Mouse (Mus musculus): ENCODE results near the gene Ostn.
"Not testable (repeated sequence)": the region's sequence is repeated elsewhere in the genome, so short reads cannot be mapped to it uniquely, and the experiment has no call there.

Gene Ostn

DNA sequence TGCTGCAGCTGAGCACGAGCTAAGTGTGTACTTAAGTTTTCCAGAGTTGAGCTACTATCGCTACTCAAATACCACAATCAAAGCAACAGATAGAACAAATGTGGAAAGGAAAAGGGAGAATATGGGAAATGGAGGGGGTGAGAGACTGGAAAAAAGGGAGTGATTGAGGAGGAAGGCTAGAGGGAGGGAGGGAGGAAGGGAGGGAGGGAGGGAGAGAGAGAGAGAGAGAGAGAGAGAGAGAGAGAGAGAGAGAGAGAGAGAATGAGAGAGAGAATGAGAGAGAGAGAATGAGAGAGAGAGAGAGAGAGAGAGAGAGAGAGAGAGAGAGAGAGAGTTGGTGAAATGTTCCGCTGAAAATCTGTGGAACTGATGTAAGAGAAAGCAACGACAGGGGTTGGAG, at the start of gene Ostn:
Gene Ostn (plus strand): TSS at position 301 of the 400 bp plus-strand sequence.
- not testable (repeated sequence) for DNase-seq

GRCm38 (mm10) chr16:27268748-27269147, 38.5 kb upstream of the Ostn start:
- no peak for DNase-seq

DNA sequence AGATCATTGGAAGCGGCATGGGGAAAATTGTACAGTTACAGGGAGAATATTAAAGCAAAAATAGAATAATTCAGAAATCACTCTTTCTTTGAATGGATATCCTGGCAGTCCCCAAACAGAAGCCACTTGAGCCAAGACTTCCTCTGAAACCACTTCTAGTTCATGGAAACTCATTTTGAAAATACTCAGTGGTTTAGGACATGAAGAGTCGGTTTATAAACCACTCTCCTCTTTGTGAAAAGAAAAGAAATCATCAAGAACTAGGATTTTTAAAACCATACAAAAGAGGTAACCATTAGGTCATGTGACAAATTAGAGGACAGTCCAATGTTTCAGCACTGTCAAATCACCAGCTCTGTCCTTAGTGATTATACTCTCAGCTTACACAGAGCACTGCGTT, 19.9 kb upstream of the Ostn start:
- no peak for DNase-seq

- no peak for DNase-seq
Measured at GRCm38 (mm10) chr16:27296508-27296907, 10.8 kb upstream of the Ostn start.

DNA sequence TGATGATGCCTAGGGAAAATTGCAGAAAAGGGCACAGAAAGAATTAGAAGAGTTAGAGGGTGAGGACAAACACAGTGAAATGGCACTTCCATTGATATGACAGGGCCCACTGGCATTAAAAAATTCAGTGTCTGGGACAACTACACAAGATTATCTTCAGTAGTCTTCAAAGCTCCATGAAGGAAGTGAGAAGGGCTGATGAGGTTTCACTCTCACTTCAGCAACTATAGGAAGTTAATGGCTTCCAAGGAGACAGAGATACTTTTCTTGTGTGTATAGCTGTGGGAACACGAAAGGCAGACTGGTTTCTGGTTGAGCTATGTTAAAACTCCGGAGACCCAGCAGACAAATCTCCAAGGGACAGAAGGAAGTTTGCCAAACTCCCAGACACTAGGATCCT, 10.4 kb upstream of the Ostn start:
- no peak for DNase-seq

GRCm38 (mm10) chr16:27319099-27319498, 11.8 kb downstream of the Ostn start:
- no peak for DNase-seq

DNA sequence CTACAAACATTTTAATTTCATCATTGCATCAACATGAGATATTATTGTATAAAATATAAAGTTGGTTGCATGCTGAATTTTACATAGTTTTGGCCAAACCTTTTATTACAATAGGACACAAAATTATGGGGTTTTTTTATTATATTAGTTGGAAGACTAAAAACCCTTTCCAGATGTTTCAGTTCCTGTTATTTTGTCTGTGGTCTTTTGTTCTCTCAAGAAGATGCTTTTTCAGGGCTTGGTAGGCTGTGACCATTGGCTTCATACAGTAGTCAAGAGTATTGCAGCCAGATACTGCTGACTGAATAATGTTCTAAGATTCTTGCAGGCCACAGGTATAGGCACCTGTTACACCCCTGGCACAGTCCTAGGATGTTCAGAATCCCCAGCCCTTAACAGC, 14.8 kb downstream of the Ostn start:
- DNase-seq: no peak

- no peak for DNase-seq
Measured at GRCm38 (mm10) chr16:27326463-27326862, 19.2 kb downstream of the Ostn start.

DNA sequence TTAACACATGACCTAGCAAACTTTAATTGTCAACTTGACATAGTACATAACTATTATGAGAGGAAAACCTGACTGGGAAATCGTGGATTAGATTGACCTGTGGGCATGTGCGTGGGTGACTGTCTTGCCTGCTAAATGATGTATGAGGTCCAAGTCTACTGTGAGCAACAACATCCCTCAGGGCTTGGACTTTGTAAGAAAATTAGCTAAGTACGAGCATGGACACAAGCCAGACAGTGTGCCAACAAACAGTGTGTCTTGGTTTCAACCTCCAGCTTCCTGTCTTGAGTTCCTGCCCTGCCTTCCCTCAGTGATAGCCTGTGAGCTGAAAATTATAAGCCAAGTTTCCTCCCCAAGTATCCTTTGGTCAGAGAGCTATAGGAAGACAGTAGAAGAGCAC, 40.2 kb downstream of the Ostn start:
- no peak for DNase-seq

DNA sequence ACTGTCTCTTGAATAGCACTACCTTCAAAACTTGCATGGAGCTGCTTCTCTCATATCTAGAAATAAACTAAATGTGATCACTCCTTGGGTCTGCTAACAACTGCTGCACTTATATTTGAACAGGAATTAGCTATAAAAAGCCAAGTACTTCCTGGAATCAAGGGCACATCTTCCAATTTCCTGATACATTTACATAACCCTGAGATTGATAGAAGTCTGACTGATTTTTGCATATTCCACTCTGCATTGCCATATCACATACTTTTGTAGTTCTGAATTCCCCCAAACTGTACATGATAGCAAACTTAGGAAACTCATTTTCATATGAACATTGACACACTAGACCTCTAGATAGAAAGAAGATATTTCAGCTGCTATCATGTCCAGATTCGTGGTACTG, 41.1 kb downstream of the Ostn start:
- no peak for DNase-seq

- no peak for DNase-seq
Measured at GRCm38 (mm10) chr16:27349235-27349634, 41.9 kb downstream of the Ostn start.

GRCm38 (mm10) chr16:27349878-27350532, 42.7 kb downstream of the Ostn start:
- no peak for DNase-seq

DNA sequence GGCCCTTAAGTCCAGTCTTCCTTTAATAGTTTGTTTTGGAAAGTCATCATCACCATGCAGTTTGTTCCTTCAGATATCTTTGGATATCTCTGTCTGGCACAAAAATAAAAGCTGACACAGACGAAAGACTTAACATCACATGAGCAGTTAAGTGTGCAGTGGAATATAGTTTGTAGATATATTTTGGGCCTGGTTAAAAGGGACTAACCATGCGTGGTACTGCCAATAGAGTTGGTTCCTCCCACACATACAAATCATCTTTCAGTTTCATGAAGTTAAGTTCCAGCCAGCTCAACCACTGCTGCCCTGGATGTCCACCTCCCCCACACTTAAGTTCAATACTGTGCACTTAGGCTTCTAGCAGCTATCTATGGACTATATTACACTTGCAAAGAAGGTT, 47.2 kb downstream of the Ostn start:
- no peak for DNase-seq

DNA sequence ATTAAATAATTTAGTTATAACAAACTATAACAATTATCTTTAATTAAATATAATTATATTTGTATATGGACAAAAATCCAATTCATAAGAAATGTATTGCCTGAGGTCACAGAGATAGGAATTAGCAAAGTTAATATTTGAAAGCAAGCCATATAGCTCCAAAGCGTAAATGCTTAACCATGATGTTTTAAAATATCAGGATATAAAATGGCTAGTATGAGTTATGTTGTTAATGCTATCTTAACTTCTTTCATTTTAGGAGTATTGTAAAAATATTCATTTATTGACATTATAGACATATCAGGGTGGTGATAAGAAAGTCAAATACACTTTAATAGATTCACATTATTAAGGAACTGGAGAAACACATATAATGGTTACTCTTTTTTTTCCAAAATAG, 52.8 kb downstream of the Ostn start:
- no peak for DNase-seq

GRCm38 (mm10) chr16:27370191-27370590, 62.9 kb downstream of the Ostn start, which contains the start of gene Uts2b:
Uts2b (minus strand) TSS chr16:27370239.
- DNase-seq: no peak

GRCm38 (mm10) chr16:27370700-27371099, 63.4 kb downstream of the Ostn start:
- DNase-seq: no peak

DNA sequence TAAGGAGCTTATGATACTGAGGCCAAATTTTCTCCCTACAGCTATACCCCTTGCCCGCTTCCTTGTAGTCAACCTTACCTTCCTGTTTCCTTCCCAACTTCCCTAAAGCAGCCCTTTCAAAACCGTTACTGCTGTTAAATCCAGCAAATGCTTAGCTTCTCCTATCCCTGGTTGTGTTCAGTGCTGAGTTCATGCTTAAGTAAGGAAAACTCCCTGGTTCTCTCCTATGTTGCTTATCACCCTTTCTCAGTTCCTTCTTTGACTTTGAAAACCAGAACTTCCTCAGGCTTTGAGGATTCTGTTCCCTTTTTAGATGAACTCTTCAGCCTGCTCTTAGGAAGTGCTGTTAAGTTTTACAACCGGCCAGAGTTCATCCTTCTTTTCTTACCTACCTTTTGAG, 66.8 kb downstream of the Ostn start:
- no peak for DNase-seq

GRCm38 (mm10) chr16:27375318-27375717, 68.0 kb downstream of the Ostn start:
- DNase-seq: no peak

DNA sequence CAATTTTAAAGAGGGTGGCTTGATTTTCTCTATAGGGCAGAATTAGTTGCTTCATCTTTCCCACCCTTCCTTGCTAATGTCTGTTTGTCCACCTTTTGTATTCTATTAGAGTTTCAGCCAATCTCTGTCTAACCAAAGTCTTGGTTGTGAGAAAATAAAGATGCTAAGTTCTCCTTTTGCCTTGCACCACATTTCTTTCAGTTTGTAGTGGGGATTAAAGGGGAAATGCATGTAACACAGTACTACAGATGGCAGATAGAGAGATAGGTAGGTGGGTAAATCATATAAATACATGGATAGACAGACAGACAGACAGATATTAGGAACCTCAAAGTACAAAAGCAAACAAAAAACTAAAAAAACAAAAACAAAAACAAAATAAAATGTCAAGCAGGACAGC, 69.3 kb downstream of the Ostn start:
- no peak for DNase-seq

- DNase-seq: no peak
Measured at GRCm38 (mm10) chr16:27382217-27382616, 74.9 kb downstream of the Ostn start.

DNA sequence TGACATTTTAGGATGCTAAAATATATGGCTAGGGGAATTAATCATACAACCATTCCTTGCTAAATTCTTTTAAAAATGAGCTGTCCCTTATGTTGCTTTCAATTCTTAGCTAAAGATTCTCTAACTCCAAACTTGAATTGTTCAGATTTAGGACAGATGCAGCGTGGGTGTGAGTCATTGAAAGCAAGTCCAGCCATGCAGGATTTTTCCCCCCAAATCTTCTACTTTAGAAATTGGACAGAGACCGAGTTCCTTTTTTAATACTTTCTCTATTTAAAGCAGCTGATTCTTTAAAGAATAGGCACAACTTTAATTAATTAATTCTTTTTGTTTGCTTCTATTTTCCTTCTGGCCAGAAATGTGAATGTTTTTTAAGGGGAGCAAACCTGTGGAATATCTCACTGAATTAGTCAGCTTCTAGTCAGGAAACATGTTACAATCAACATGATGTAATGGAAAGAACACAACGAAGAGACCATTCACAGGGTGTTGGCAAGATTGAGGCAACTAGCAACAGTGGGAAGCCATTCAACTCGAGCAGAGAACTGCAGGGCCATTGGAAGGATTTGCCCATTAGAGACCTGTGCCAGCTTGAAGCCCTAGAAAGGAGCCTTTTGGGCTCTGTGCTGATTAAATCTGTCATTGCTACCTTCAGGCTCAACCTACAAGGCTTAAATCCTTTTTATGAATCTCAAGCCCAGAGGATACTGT, 77.8 kb downstream of the Ostn start:
- DNase-seq: no peak

DNA sequence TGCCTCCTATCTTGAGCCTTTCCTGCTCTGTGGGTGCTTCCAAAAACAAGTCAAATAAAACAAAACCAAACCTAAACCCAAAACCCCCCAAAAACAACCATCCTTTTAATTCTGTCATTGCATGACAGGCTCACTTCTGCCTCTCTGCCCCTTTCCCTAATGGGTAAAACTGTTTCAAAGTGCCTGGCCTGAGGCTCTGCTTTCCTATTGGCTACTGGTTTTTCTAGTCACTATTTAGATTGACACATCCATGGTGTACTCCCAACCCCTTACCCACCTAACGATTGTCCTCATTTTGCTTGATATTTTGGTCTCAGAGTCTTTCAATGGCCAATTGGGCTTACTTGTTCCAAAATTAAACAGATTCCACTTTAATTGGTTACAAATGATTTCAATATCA, 78.4 kb downstream of the Ostn start:
- DNase-seq: no peak

DNA sequence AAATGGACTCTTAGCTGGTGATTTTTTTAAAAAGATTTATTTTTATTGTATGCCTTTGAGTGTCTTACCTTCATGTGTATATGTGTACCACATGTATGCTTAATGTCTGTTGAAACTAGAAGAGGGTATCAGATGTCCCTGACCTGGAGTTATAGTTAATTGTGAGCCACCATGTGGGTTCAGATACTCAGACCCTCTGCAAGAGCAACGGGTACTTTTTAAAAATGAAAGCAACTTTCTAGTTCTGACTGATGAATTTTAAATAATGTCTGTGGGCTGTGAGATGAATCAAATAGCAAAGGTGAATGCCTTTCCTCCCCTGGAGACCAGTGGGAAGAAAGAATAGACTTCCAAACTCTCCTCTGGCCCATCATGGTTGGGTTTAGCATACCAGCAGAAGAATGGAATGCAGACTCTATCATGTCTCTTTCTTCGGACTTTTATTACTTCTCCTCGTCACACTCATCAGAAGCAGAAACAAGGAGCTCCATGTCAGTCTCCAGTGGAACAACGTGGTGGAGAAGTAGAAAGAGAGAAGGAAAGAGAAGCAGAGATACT, 79.6 kb downstream of the Ostn start:
- no peak for DNase-seq

All from thymus, postnatal 4 days (tissue).